Mouse (Mus musculus) liver, embryonic 11.5 days (tissue): ENCODE data around the gene Cers6. TPM values are rescaled to one million over a fixed set of nuclear protein-coding genes. Genes with fewer than 3 reads are reported as not detected.

Experiments
- ATAC-seq: fragments of 200-750 bp; cut with Nextera tagmentation; replicated peaks from 2 replicates; pipeline ENCODE4 v1.8.0; 2017; ENCODE audit warnings: moderate number of reproducible peaks, mild to moderate bottlenecking, moderate TSS enrichment, moderate library complexity; ENCODE audit not compliant: low FRiP score
- DNase-seq: peaks from one replicate; pipeline ENCODE4 v3.0.0-alpha.2; 2017; ENCODE audit warnings: low spot score
- H3K27ac ChIP-seq: fragments of 300-500 bp; sonication (generic); 2 replicates; pipeline ENCODE4 v1.5.1; 2014; ENCODE audit warnings: mild to moderate bottlenecking, low read depth, low read length, control low read depth
- H3K27me3 ChIP-seq: fragments of 300-500 bp; sonication (generic); replicated peaks from 2 replicates; pipeline ENCODE4 v1.6.1; 2014; ENCODE audit warnings: low read length, mixed read lengths; ENCODE audit not compliant: control insufficient read depth, insufficient read depth
- H3K36me3 ChIP-seq: fragments of 300-500 bp; sonication (generic); 2 replicates; pipeline ENCODE4 v1.6.1; 2014; ENCODE audit warnings: mild to moderate bottlenecking, low read length, moderate library complexity, mixed read lengths; ENCODE audit not compliant: control insufficient read depth, insufficient read depth
- H3K4me1 ChIP-seq: fragments of 300-500 bp; sonication (generic); replicated peaks from 2 replicates; pipeline ENCODE4 v1.6.1; 2014; ENCODE audit warnings: low read length, mixed read lengths; ENCODE audit not compliant: control insufficient read depth, insufficient read depth
- H3K4me2 ChIP-seq: fragments of 300-500 bp; sonication (generic); 2 replicates; pipeline ENCODE4 v1.6.1; 2014; ENCODE audit warnings: mild to moderate bottlenecking, control low read depth, moderate library complexity
- H3K4me3 ChIP-seq: fragments of 300-500 bp; sonication (generic); 2 replicates; pipeline ENCODE4 v1.5.1; 2014; ENCODE audit warnings: low read depth, low read length, control low read depth
- H3K9ac ChIP-seq: fragments of 300-500 bp; sonication (generic); 2 replicates; pipeline ENCODE4 v1.6.1; 2014; ENCODE audit warnings: low read depth, low read length, control low read depth
- H3K9me3 ChIP-seq: fragments of 300-500 bp; sonication (generic); 2 replicates; pipeline ENCODE4 v1.6.1; 2016; ENCODE audit warnings: low read length, inconsistent platforms, mixed read lengths; ENCODE audit not compliant: control insufficient read depth
- WGBS: fragments of 180-500 bp; shearing (Covaris S2); extraction: QIAGEN DNeasy Blood & Tissue Kit; methylation state at CpG from one replicate; pipeline ENCODE4 v1.1.7; 2014; 5-methylcytosine and 5-hydroxymethylcytosine counted together
- polyA plus RNA-seq: library from polyadenylated mRNA; unstranded; fragments of >200 nt; fragmentation: Nextera tagmentation; extraction: Ambion mirVana; gene quantifications from 2 replicates; pipeline ENCODE4 v1.2.1, GENCODE M21; 2014

Cers6 gene
- polyA plus RNA-seq, 1 experiment from 2014 or later, result 17.6 TPM

DNA sequence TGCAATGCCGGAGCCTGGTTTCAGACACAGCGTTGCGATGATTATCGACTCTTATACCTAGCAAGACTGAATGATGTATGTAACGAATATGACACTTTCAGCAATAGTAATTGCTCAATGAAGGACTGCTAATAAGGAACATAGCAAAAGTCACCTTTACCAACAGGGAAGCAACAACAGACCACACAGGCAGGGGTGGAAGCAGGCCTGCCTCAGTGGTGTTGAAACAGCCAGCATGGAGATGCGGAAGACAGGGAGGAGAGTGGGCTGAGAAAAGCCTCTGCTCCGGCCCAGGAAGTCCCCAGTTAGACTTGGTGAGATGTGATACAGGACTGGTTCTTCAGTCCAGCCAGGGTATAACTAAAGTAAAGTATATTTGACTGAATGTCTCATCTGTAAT is 237.9 kb downstream of the Cers6 start:
- Histone ChIP-seq H3K36me3 (no peaks in the 10 kb centered on the region), H3K27ac (no peak overlapping the region), H3K9ac (no peak overlapping the region), H3K4me1 (no peaks in the 10 kb centered on the region), H3K4me3 (no peak overlapping the region), H3K9me3 (no peaks in the 10 kb centered on the region), H3K27me3 (no peaks in the 10 kb centered on the region), H3K4me2 (no peak overlapping the region)
- 92% methylated on average over 7 of the region's 7 CpGs for WGBS
- ATAC-seq, result no peak
- no peak for DNase-seq

DNA sequence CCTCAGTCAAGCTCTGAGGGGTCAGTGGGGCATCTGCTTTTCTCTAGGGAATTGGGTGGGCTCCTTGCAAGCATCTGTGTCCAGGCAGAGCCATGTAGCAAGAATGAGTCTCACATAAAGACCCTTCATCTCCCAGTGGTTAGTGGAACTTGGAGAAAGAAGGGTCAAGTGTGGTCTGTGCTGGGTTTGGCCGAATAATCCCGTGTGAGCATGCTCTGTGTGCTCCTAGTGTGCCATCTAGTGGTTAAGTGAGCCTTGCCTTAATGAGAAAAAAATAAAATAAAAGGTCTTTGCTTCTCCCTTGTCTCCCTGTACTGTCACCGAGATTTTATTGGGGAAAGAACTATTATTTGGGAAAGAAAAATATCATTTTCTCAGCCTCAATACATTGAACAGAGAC is 239.5 kb downstream of the Cers6 start:
- 19% methylated on average over 3 of the region's 3 CpGs for WGBS
- no peak overlapping the region for H3K4me3 ChIP-seq
- DNase-seq, result no peak

DNA sequence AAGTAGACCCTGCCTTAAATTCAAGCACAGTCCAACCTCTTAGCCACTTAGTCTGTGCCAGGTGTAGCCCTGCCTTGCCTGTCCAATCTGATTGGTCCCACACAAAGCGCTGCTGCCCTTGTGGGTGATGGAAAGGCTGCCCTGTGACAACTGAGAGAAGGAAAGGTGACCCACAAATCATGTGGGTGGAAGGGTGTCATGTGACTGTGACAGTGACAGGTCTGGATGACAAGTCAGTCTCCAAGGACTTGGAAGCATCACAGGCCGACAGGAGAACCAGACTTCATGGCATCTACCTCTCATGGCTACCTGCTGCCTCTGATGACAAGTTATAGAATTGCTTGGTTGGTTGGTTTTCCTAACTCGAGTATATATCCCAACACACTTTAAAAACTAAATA is 242.3 kb downstream of the Cers6 start:
- ATAC-seq (no peak), DNase-seq (no peak)
- Histone ChIP-seq H3K27ac (no peak overlapping the region), H3K36me3 (no peaks in the 10 kb centered on the region), H3K9ac (no peak overlapping the region), H3K4me2 (no peak overlapping the region), H3K4me1 (no peaks in the 10 kb centered on the region), H3K27me3 (no peaks in the 10 kb centered on the region), H3K4me3 (no peak overlapping the region), H3K9me3 (no peaks in the 10 kb centered on the region)
- 77% methylated on average over 3 of the region's 3 CpGs for WGBS

More for the DNA sequence above, 239.5 kb downstream of the Cers6 start:
- H3K4me2 ChIP-seq, result no peak overlapping the region
- H3K27me3 ChIP-seq, result no peaks in the 10 kb centered on the region
- H3K36me3 ChIP-seq, result no peaks in the 10 kb centered on the region
- no peak overlapping the region for H3K9ac ChIP-seq
- ATAC-seq, result no peak
- no peak overlapping the region for H3K27ac ChIP-seq
- no peaks in the 10 kb centered on the region for H3K9me3 ChIP-seq
- H3K4me1 ChIP-seq, result no peaks in the 10 kb centered on the region

DNA sequence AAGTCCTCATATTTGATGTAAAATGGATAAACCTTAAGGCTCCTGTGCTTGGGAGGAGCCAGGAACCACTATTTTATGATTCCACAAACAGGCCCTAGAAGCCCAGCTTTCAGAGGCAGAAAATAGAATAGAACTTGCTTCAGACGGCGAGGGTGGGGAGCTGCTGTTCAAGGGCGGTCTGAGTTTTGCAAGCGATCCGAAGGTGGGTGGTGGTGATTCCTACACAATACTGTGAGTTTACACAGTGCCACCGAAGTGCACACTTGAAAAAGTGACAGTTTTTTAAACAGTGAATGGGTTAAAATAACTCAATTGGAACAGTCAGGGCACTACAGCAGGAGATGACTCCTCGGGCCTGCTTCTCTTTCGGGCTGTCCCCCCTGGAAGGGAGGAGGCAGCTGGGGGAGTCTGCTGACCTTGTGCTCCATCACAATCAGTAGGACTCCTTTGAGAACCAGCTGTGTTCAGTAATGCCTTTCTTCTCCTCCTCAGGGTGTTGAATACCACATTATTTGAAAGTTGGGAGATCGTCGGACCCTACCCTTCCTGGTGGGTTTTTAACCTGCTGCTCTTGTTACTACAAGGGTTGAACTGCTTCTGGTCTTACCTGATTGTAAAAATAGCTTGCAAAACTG is 243.4 kb downstream of the Cers6 start:
- Histone ChIP-seq H3K36me3 (no peaks in the 10 kb centered on the region), H3K27ac (no peak overlapping the region), H3K9me3 (no peaks in the 10 kb centered on the region), H3K27me3 (no peaks in the 10 kb centered on the region), H3K4me1 (no peaks in the 10 kb centered on the region), H3K4me3 (no peak overlapping the region), H3K9ac (no peak overlapping the region), H3K4me2 (no peak overlapping the region)
- DNase-seq, result no peak
- WGBS, result 78% methylated on average over 10 of the region's 10 CpGs
- no peak for ATAC-seq

DNA sequence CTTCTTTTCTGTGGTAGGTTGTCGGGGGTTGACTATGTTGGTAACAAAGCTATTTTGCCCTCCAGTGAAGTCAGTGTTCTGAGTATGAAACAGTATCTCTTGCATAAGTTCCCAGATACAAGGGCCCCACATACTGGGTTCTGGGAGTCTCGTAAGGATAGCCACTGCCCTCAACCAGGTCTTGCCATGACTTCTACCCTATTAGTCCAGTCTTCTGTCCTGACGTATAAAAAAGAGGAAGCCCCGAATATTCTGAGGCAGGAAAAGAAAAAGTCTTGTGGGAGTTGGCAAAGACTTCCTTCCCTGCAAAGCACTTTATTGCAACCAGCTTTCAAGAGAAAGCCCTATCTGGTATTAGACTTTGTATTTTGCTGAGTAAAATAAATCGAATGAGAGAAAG is 248.0 kb downstream of the Cers6 start:
- Histone ChIP-seq H3K4me2 (no peak overlapping the region), H3K9ac (no peak overlapping the region), H3K9me3 (no peaks in the 10 kb centered on the region), H3K27ac (no peak overlapping the region), H3K4me3 (no peak overlapping the region), H3K36me3 (no peaks in the 10 kb centered on the region), H3K27me3 (no peaks in the 10 kb centered on the region), H3K4me1 (no peaks in the 10 kb centered on the region)
- ATAC-seq (no peak), DNase-seq (no peak)
- 59% methylated on average over 5 of the region's 5 CpGs for WGBS

DNA sequence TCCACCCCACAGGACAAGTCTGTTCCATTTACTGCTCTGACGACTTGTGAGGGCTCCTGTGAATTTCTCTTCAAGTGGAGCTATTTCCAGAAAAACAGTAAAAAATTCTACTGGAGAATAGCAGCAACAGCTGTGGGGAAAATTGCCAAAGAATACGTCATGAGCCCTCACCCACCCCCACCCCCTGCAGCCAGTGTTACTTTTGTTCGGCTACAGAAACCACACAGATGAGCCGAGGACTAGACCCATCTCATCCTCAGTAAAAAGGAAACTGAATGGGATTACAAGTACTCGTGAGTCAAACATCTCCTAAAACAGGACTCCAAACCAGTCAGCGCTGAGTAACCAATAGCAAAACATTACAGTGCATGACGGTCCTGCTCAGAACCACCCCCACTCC is 248.5 kb downstream of the Cers6 start:
- Histone ChIP-seq H3K27ac (no peak overlapping the region), H3K9me3 (no peaks in the 10 kb centered on the region), H3K4me3 (no peak overlapping the region), H3K4me2 (no peak overlapping the region), H3K4me1 (no peaks in the 10 kb centered on the region), H3K9ac (no peak overlapping the region), H3K36me3 (no peaks in the 10 kb centered on the region), H3K27me3 (no peaks in the 10 kb centered on the region)
- WGBS, result 68% methylated on average over 7 of the region's 7 CpGs
- no peak for DNase-seq
- ATAC-seq, result no peak

DNA sequence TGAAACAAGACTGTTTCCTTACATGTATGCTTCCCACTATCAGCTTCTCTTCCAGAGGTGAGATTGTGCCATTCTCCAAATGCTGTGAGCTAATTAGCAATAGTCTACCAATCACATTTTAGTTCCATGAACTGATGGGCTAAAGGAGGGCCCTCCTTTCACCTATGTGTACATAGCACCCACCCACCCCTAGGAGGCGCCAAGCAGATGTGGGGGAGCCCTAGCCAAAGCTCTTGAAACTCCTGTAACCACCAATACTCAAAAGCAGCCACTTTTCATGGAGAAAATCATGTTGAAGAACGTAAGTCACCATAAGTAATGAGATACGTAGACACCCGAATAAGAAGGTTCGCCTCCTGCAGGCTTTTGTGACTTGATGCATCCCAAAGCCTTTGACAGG is 251.4 kb downstream of the Cers6 start:
- H3K4me1 ChIP-seq, result no peaks in the 10 kb centered on the region
- H3K27ac ChIP-seq, result no peak overlapping the region
- H3K9ac ChIP-seq, result no peak overlapping the region
- peaks cover 3% of the 10 kb centered on the region; the same call in 1 of the 2 replicates for H3K36me3 ChIP-seq
- H3K4me3 ChIP-seq, result no peak overlapping the region
- no peaks in the 10 kb centered on the region for H3K27me3 ChIP-seq
- no peak for ATAC-seq
- peaks cover 2% of the 10 kb centered on the region; the same call in 1 of the 2 replicates for H3K9me3 ChIP-seq
- 85% methylated on average over 5 of the region's 5 CpGs for WGBS
- no peak for DNase-seq
- no peak overlapping the region for H3K4me2 ChIP-seq

DNA sequence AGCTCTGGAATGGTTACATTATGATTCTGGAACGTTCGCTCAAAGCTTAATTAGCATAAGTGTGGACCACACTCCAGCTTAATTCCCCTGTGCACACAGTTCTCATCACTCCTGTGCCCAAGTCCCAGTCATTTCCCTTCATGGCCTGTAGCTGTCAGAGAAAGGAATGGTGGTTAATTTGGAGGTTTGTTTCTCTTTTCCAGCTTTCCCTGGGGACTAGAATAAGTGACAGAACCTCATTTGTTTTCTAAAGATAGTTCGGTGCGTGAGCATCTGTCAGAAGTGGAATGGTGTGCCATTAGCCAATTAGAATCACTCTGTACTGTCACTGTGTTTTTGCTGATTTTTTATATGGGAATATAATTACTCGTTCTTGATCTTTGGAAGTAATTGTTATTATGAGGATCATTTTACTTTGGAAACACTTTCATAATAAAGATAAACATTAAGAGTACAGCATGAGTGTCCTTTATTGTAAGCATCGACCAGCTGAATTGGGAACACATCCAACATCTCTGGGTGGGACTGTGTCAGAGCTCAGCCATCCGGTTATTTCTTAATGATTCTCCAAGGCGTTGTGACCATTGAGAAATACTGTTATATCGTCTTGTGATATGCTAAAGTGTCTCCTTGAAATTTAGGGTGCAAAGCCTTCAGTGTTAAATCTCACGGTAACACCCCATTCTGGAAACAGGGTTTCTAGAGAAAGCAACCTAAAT is 252.7 kb downstream of the Cers6 start:
- DNase-seq, result no peak
- no peak overlapping the region for H3K4me3 ChIP-seq
- H3K27ac ChIP-seq, result no peak overlapping the region
- H3K27me3 ChIP-seq, result no peaks in the 10 kb centered on the region
- no peak for ATAC-seq
- WGBS, result 86% methylated on average over 10 of the region's 10 CpGs
- no peak overlapping the region for H3K9ac ChIP-seq
- no peaks in the 10 kb centered on the region for H3K4me1 ChIP-seq
- no peak overlapping the region for H3K4me2 ChIP-seq
- H3K9me3 ChIP-seq, result peaks cover 2% of the 10 kb centered on the region; the same call in 1 of the 2 replicates
- H3K36me3 ChIP-seq, result peaks cover 3% of the 10 kb centered on the region; the same call in 1 of the 2 replicates

DNA sequence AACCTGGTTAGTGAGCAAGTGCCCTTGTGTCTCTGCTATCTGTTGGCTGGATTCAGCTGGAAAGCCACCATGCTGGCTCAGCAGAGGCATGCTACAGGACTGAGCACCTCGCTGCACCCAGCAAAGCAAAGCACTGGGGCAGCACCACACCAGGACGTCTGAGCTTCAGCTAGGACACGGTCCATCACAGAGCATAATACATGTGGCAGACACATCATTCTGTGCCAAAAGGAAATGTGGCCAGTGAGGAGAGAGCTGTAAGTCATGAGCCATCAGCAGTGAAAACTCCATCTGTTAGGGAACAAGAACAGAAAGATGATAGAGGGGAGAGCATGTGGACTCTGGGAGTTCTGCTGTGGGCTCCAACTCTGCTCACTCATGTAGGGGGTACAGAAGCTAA is 254.7 kb downstream of the Cers6 start:
- DNase-seq (no peak), ATAC-seq (no peak)
- no peak overlapping the region for H3K4me3 ChIP-seq
- WGBS, result 92% methylated on average over 3 of the region's 3 CpGs
- H3K27me3 ChIP-seq, result no peaks in the 10 kb centered on the region
- H3K9me3 ChIP-seq, result peaks cover 2% of the 10 kb centered on the region; the same call in 1 of the 2 replicates
- no peaks in the 10 kb centered on the region for H3K4me1 ChIP-seq
- no peak overlapping the region for H3K27ac ChIP-seq
- no peak overlapping the region for H3K9ac ChIP-seq
- H3K4me2 ChIP-seq, result no peak overlapping the region
- H3K36me3 ChIP-seq, result peaks cover 3% of the 10 kb centered on the region; the same call in 1 of the 2 replicates
